Comparison of ENCODE assay signal across 8 mouse cellular contexts in the genomic region with DNA sequence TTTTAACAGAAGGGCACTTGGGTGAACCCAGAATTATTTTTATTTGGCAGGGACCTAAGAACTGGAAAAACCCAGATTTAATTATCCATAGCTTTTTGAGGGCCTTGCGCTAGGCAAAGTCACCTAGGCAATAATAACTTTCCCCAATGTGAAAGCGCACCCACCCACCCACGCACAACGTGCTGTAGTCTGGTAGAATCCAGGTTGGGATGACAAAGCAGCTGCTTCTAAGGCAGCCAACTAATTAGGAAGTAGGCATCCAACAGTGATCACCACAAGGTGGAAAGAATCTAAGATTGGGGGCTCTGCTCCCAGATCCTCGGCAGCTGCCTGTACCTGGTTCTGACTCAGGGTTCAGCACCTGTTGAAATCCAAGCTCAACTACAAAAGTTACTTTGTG. TPM values are rescaled to one million over a fixed set of nuclear protein-coding genes. Genes with fewer than 3 reads are reported as not detected.
DNase-seq lines count a peak whose midpoint lies in the region; ATAC-seq and TF ChIP-seq lines count a peak whose summit lies in the region.

No protein-coding gene starts in this region.

- H3K27me3 ChIP-seq in liver, embryonic 16.5 days (ENCODE audit: control insufficient read depth, insufficient read depth, low read depth, low read length): no peaks in the 10 kb centered on the region

- ATAC-seq in liver, embryonic 16.5 days (ENCODE audit: low read depth): no peak

- H3K36me3 ChIP-seq in liver, embryonic 16.5 days (ENCODE audit: control insufficient read depth, insufficient read depth): no peaks in the 10 kb centered on the region

- DNase-seq in gastrocnemius, adult 2 months: no peak
- no peak for DNase-seq in gastrocnemius, postnatal 10 days
- peak; percentile 59 for DNase-seq in right cerebral cortex, adult 18-20 months
- DNase-seq in right cerebral cortex, postnatal 4 days: no peak
- no peak for DNase-seq in adipocyte (ENCODE audit: low spot score)
- no peak for DNase-seq in cerebellum, postnatal 25 days
- no peak for DNase-seq in adrenal gland, postnatal 25 days

- no peak overlapping the region; the same call in 1 of the 2 replicates for H3K9ac ChIP-seq in liver, embryonic 16.5 days (ENCODE audit: low read depth, low read length)

- intact Hi-C loops in gastrocnemius, adult 2 months (cut with DNase I): no loop called here

- peak overlapping the region; percentile 99 for H3K4me3 ChIP-seq in gastrocnemius, adult 2 months
- H3K4me3 ChIP-seq in liver, embryonic 16.5 days (ENCODE audit: low read depth, low read length): peak overlapping the region; percentile 81; the same call in 1 of the 2 replicates

- peak overlapping the region; percentile 95; the same call in 1 of the 2 replicates for H3K27ac ChIP-seq in gastrocnemius, adult 2 months
- no peak overlapping the region for H3K27ac ChIP-seq in liver, embryonic 16.5 days (ENCODE audit: low read length)

- peak overlapping the region; percentile 89 for H3K4me2 ChIP-seq in liver, embryonic 16.5 days (ENCODE audit: low read depth, low read length)

- peaks cover 12% of the 10 kb centered on the region for H3K4me1 ChIP-seq in liver, embryonic 16.5 days (ENCODE audit: control insufficient read depth, low read depth, low read length)

- 59% methylated on average over 5 of the region's 5 CpGs for WGBS in liver, embryonic 16.5 days (ENCODE audit: insufficient replicate concordance)

- TF ChIP-seq CTCF in gastrocnemius, adult 2 months (IDR thresholded peaks at IDR 0.05): no peak

- no peaks in the 10 kb centered on the region for H3K9me3 ChIP-seq in liver, embryonic 16.5 days (replicated peaks; ENCODE audit: control insufficient read depth, low read length)

RNA-seq across cellular contexts. Expression of a gene that starts 0.5 kb away (rescaled TPM):
- 10 to 100 TPM; 16.6 to 20.3 TPM for total RNA-seq in gastrocnemius, adult 2 months (2021)
- 10 to 100 TPM; 19.0 to 22.5 TPM for total RNA-seq in gastrocnemius, postnatal 10 days (2021)
- 9.3 and 9.5 TPM in 2 replicates for polyA plus RNA-seq in liver, embryonic 16.5 days (2015; fragmentation: Nextera tagmentation; extraction: Ambion mirVana)
- total RNA-seq in adrenal gland, postnatal 25 days (2021): 47.7 and 58.7 TPM in 2 replicates
